Mouse (Mus musculus) neural tube, embryonic 11.5 days (tissue): ENCODE measurements around the gene Mical2. TPM values are rescaled to one million over a fixed set of nuclear protein-coding genes. Genes with fewer than 3 reads are reported as not detected.

Experiments used
- ATAC-seq: fragments of 200-750 bp; cut with Nextera tagmentation; 2 replicates; pipeline ENCODE4 v1.8.0; 2017; ENCODE audit warnings: moderate number of reproducible peaks, mild to moderate bottlenecking, moderate TSS enrichment, moderate library complexity; ENCODE audit not compliant: insufficient read depth, low FRiP score, low TSS enrichment
- DNase-seq: peaks from one replicate; pipeline ENCODE4 v3.0.0-alpha.2; 2015; ENCODE audit warnings: low spot score
- H3K27ac ChIP-seq: fragments of 300-500 bp; sonication (generic); 2 replicates; pipeline ENCODE4 v1.5.1; 2014; ENCODE audit warnings: low read depth, mild to moderate bottlenecking, low read length
- H3K27me3 ChIP-seq: fragments of 300-500 bp; sonication (generic); 2 replicates; pipeline ENCODE4 v1.6.1; 2014; ENCODE audit warnings: mild to moderate bottlenecking, low read length, mixed read lengths; ENCODE audit not compliant: control insufficient read depth, insufficient read depth
- H3K36me3 ChIP-seq: fragments of 300-500 bp; sonication (generic); 2 replicates; pipeline ENCODE4 v1.6.1; 2014; ENCODE audit warnings: mild to moderate bottlenecking, low read length, moderate library complexity, mixed read lengths; ENCODE audit not compliant: control insufficient read depth, insufficient read depth
- H3K4me1 ChIP-seq: fragments of 300-500 bp; sonication (generic); 2 replicates; pipeline ENCODE4 v1.6.1; 2014; ENCODE audit warnings: low read length, mixed read lengths; ENCODE audit not compliant: control insufficient read depth, insufficient read depth
- H3K4me2 ChIP-seq: fragments of 300-500 bp; sonication (generic); 2 replicates; pipeline ENCODE4 v1.6.1; 2014; ENCODE audit warnings: low read depth, mild to moderate bottlenecking, moderate library complexity
- H3K4me3 ChIP-seq: fragments of 300-500 bp; sonication (generic); 2 replicates; pipeline ENCODE4 v1.5.1; 2014; ENCODE audit warnings: low read depth, low read length
- H3K9ac ChIP-seq: fragments of 300-500 bp; sonication (generic); 2 replicates; pipeline ENCODE4 v1.6.1; 2014; ENCODE audit warnings: mild to moderate bottlenecking, low read length
- H3K9me3 ChIP-seq: fragments of 300-500 bp; sonication (generic); 2 replicates; pipeline ENCODE4 v1.6.1; 2016; ENCODE audit warnings: low read length; ENCODE audit not compliant: control insufficient read depth
- WGBS: fragments of 180-500 bp; shearing (Covaris S2); extraction: QIAGEN DNeasy Blood & Tissue Kit; methylation state at CpG from one replicate; pipeline ENCODE4 v1.1.7; 2014; 5-methylcytosine and 5-hydroxymethylcytosine counted together
- polyA plus RNA-seq: library from polyadenylated mRNA; unstranded; fragments of >200 nt; fragmentation: Nextera tagmentation; extraction: Ambion mirVana; gene quantifications from 2 replicates; pipeline ENCODE4 v1.2.1, GENCODE M21; 2014

The Mical2 gene
- polyA plus RNA-seq, 1 experiment from 2014 or later, result 1.6 TPM

GRCm38 (mm10) chr7:112330935-112331334, 105.3 kb downstream of the Mical2 start:
- WGBS, result 94% methylated on average over 8 of the region's 8 CpGs
- H3K9me3 ChIP-seq, result no peaks in the 10 kb centered on the region
- H3K4me1 ChIP-seq, result no peaks in the 10 kb centered on the region
- H3K9ac ChIP-seq, result no peak overlapping the region
- ATAC-seq (no peak), DNase-seq (no peak)
- no peaks in the 10 kb centered on the region for H3K27me3 ChIP-seq
- no peaks in the 10 kb centered on the region for H3K36me3 ChIP-seq
- H3K4me3 ChIP-seq, result no peak overlapping the region
- no peak overlapping the region for H3K4me2 ChIP-seq
- H3K27ac ChIP-seq, result no peak overlapping the region

GRCm38 (mm10) chr7:112331804-112332203, 106.1 kb downstream of the Mical2 start:
- Histone ChIP-seq H3K9ac (no peak overlapping the region), H3K4me1 (no peaks in the 10 kb centered on the region), H3K4me2 (no peak overlapping the region), H3K4me3 (no peak overlapping the region), H3K27ac (no peak overlapping the region), H3K27me3 (no peaks in the 10 kb centered on the region), H3K9me3 (no peaks in the 10 kb centered on the region), H3K36me3 (no peaks in the 10 kb centered on the region)
- no peak for DNase-seq
- no peak for ATAC-seq
- WGBS, result 79% methylated on average over 8 of the region's 8 CpGs

GRCm38 (mm10) chr7:112332426-112332825, 106.8 kb downstream of the Mical2 start:
- Histone ChIP-seq H3K36me3 (no peaks in the 10 kb centered on the region), H3K4me2 (no peak overlapping the region), H3K4me1 (no peaks in the 10 kb centered on the region), H3K27me3 (no peaks in the 10 kb centered on the region), H3K27ac (no peak overlapping the region), H3K9me3 (no peaks in the 10 kb centered on the region), H3K9ac (no peak overlapping the region), H3K4me3 (no peak overlapping the region)
- ATAC-seq, result no peak
- WGBS, result 83% methylated on average over 5 of the region's 5 CpGs
- DNase-seq, result no peak

- Histone ChIP-seq H3K9me3 (no peaks in the 10 kb centered on the region), H3K4me1 (no peaks in the 10 kb centered on the region), H3K27ac (no peak overlapping the region), H3K4me3 (no peak overlapping the region), H3K36me3 (no peaks in the 10 kb centered on the region), H3K27me3 (no peaks in the 10 kb centered on the region), H3K4me2 (no peak overlapping the region), H3K9ac (no peak overlapping the region)
- no peak for ATAC-seq
- no peak for DNase-seq
- 82% methylated on average over 7 of the region's 7 CpGs for WGBS
Observed at GRCm38 (mm10) chr7:112333404-112333803, 107.7 kb downstream of the Mical2 start.

GRCm38 (mm10) chr7:112336213-112336631, 110.6 kb downstream of the Mical2 start:
- no peaks in the 10 kb centered on the region for H3K36me3 ChIP-seq
- 86% methylated on average over 6 of the region's 6 CpGs for WGBS
- H3K27ac ChIP-seq, result no peak overlapping the region
- no peaks in the 10 kb centered on the region for H3K4me1 ChIP-seq
- no peaks in the 10 kb centered on the region for H3K27me3 ChIP-seq
- no peak overlapping the region for H3K9ac ChIP-seq
- no peak overlapping the region for H3K4me2 ChIP-seq
- ATAC-seq (no peak), DNase-seq (no peak)
- H3K9me3 ChIP-seq, result no peaks in the 10 kb centered on the region
- H3K4me3 ChIP-seq, result no peak overlapping the region

GRCm38 (mm10) chr7:112336769-112337168, 111.1 kb downstream of the Mical2 start:
- Histone ChIP-seq H3K4me3 (no peak overlapping the region), H3K4me1 (no peaks in the 10 kb centered on the region), H3K27me3 (no peaks in the 10 kb centered on the region), H3K9ac (no peak overlapping the region), H3K4me2 (no peak overlapping the region), H3K9me3 (no peaks in the 10 kb centered on the region), H3K36me3 (no peaks in the 10 kb centered on the region), H3K27ac (no peak overlapping the region)
- ATAC-seq (no peak), DNase-seq (no peak)
- 84% methylated on average over 15 of the region's 15 CpGs for WGBS

- ATAC-seq, result no peak
- Histone ChIP-seq H3K27ac (no peak overlapping the region), H3K4me3 (no peak overlapping the region), H3K4me1 (no peaks in the 10 kb centered on the region), H3K27me3 (no peaks in the 10 kb centered on the region), H3K9ac (no peak overlapping the region), H3K36me3 (no peaks in the 10 kb centered on the region), H3K9me3 (no peaks in the 10 kb centered on the region), H3K4me2 (no peak overlapping the region)
- DNase-seq, result no peak
- 91% methylated on average over 5 of the region's 5 CpGs for WGBS
Observed at GRCm38 (mm10) chr7:112337736-112338135, 112.1 kb downstream of the Mical2 start.

- Histone ChIP-seq H3K4me3 (no peak overlapping the region), H3K4me1 (no peaks in the 10 kb centered on the region), H3K9ac (no peak overlapping the region), H3K27me3 (no peaks in the 10 kb centered on the region), H3K4me2 (no peak overlapping the region), H3K27ac (no peak overlapping the region), H3K36me3 (no peaks in the 10 kb centered on the region), H3K9me3 (no peaks in the 10 kb centered on the region)
- WGBS, result 82% methylated on average over 3 of the region's 3 CpGs
- DNase-seq, result no peak
- ATAC-seq, result no peak
Observed at GRCm38 (mm10) chr7:112341052-112341451, 115.4 kb downstream of the Mical2 start.

GRCm38 (mm10) chr7:112345687-112346086, 120.0 kb downstream of the Mical2 start:
- Histone ChIP-seq H3K27ac (no peak overlapping the region), H3K9ac (no peak overlapping the region), H3K4me2 (no peak overlapping the region), H3K4me1 (no peaks in the 10 kb centered on the region), H3K36me3 (no peaks in the 10 kb centered on the region), H3K4me3 (no peak overlapping the region), H3K9me3 (no peaks in the 10 kb centered on the region), H3K27me3 (no peaks in the 10 kb centered on the region)
- DNase-seq (no peak), ATAC-seq (no peak)
- 89% methylated on average over 1 of the region's 1 CpGs for WGBS
